In the genomic region with DNA sequence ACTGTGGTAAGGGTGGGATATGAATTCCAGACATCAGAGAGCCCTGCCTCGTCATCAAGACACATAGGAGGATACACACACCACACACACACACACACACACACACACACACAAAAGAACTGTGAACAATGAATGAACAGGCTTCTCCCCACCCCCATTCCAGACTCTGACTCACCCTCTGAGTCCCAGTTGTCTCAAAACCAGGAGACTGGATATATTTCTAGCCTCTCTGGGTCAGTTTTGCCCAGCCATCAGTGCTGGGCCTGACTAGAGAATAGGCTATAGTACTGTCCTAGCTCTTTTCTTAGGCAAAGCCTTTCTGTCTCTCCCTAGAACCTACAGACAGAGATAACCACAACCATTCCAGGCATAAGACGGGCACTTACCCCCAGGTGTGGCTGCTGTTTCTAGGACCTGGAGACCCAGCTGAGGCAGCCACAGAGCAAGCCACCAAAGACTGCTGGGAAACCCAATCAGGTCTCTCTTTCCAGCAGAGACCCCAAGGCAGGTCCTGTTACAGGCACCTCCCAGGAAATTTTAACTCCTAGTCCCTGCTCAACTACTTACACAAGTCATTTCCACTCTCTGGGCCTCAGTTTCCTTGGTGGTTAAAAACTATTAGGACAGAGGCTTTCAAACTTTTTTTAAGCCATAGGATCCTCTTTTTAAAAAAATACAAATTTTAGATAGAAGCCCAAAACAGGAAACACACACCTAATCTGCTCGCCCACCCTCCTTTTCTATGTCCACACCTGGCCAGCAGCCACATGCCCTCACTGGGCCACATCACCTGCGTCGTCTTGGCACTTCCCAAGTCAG, we compare ENCODE assay signal across 8 mouse cellular contexts. TPM values are rescaled to one million over a fixed set of nuclear protein-coding genes. Genes with fewer than 3 reads are reported as not detected.
DNase-seq lines count a peak whose midpoint lies in the region; ATAC-seq and TF ChIP-seq lines count a peak whose summit lies in the region.

No protein-coding gene starts in this region.

- peak overlapping the region; percentile 93 for H3K4me2 ChIP-seq in forebrain, embryonic 16.5 days (ENCODE audit: low read length)
- H3K4me2 ChIP-seq in limb, embryonic 14.5 days (replicated peaks; ENCODE audit: low read depth, low read length, severe bottlenecking), result peak overlapping the region; percentile 87
- H3K4me2 ChIP-seq in stomach, embryonic 14.5 days (replicated peaks; ENCODE audit: low read depth, low read length), result peak overlapping the region; percentile 86

- H3K9ac ChIP-seq in forebrain, embryonic 16.5 days (replicated peaks; ENCODE audit: low read depth, low read length), result peak overlapping the region; percentile 88
- H3K9ac ChIP-seq in limb, embryonic 14.5 days (ENCODE audit: low read depth, low read length, severe bottlenecking), result peak overlapping the region; percentile 97
- H3K9ac ChIP-seq in stomach, embryonic 14.5 days (replicated peaks; ENCODE audit: low read depth, low read length), result peak overlapping the region; percentile 95

- H3K36me3 ChIP-seq in forebrain, embryonic 16.5 days (ENCODE audit: control insufficient read depth, insufficient read depth), result peaks cover 6% of the 10 kb centered on the region
- peaks cover 20% of the 10 kb centered on the region for H3K36me3 ChIP-seq in limb, embryonic 14.5 days (ENCODE audit: control insufficient read depth, insufficient read depth, low read length)
- H3K36me3 ChIP-seq in stomach, embryonic 14.5 days (ENCODE audit: control insufficient read depth, insufficient read depth, low read length), result peaks cover 11% of the 10 kb centered on the region; the same call in 1 of the 2 replicates

- ATAC-seq in forebrain, embryonic 16.5 days, result no peak
- no peak for ATAC-seq in limb, embryonic 14.5 days (ENCODE audit: low FRiP score, low read depth)
- ATAC-seq in stomach, embryonic 14.5 days (ENCODE audit: insufficient number of reproducible peaks, insufficient read depth, low FRiP score, low read depth), result no peak

- no peak for TF ChIP-seq POLR2A in limb, embryonic 14.5 days (IDR thresholded peaks at IDR 0.05; ENCODE audit: borderline replicate concordance, extremely low read depth, insufficient read depth, insufficient read length)

- H3K27ac ChIP-seq in forebrain, embryonic 16.5 days (ENCODE audit: low read length), result no peak overlapping the region
- H3K27ac ChIP-seq in limb, embryonic 14.5 days (replicated peaks; ENCODE audit: low read depth, low read length), result peak overlapping the region; percentile 93
- peak overlapping the region; percentile 81; the same call in 1 of the 2 replicates for H3K27ac ChIP-seq in stomach, embryonic 14.5 days (ENCODE audit: low read length)

- H3K4me1 ChIP-seq in forebrain, embryonic 16.5 days (replicated peaks; ENCODE audit: control insufficient read depth, insufficient read depth, low read length), result peaks cover 32% of the 10 kb centered on the region
- H3K4me1 ChIP-seq in limb, embryonic 14.5 days (ENCODE audit: control insufficient read depth, insufficient read depth, low read length), result peaks cover 24% of the 10 kb centered on the region
- peaks cover 19% of the 10 kb centered on the region for H3K4me1 ChIP-seq in stomach, embryonic 14.5 days (ENCODE audit: control insufficient read depth, insufficient read depth, low read length)

- WGBS in forebrain, embryonic 16.5 days, result 25% methylated on average over 5 of the region's 5 CpGs
- 13% methylated on average over 5 of the region's 5 CpGs for WGBS in limb, embryonic 14.5 days
- WGBS in stomach, embryonic 14.5 days, result 27% methylated on average over 5 of the region's 5 CpGs

- H3K27me3 ChIP-seq in forebrain, embryonic 16.5 days (replicated peaks; ENCODE audit: control insufficient read depth, insufficient read depth, low read length), result no peaks in the 10 kb centered on the region
- H3K27me3 ChIP-seq in limb, embryonic 14.5 days (ENCODE audit: control insufficient read depth, insufficient read depth, low read length), result no peaks in the 10 kb centered on the region
- H3K27me3 ChIP-seq in stomach, embryonic 14.5 days (ENCODE audit: control insufficient read depth, insufficient read depth, low read length), result no peaks in the 10 kb centered on the region

- peak; percentile 48 to 52 for DNase-seq in left cerebral cortex, adult 18-20 months (ENCODE audit: low spot score in 2 of 2)
- DNase-seq in left cerebral cortex, adult 11 months (ENCODE audit: low spot score), result no peak
- DNase-seq in adipocyte (ENCODE audit: low spot score), result peak; percentile 54
- DNase-seq in limb, embryonic 14.5 days (ENCODE audit: low spot score), result no peak
- no peak for DNase-seq in thymus, postnatal 4 days
- DNase-seq in urinary bladder, postnatal 4 days (ENCODE audit: low spot score in 2 of 2), result no peak

- no peaks in the 10 kb centered on the region for H3K9me3 ChIP-seq in forebrain, embryonic 16.5 days (ENCODE audit: control insufficient read depth, low read length)
- H3K9me3 ChIP-seq in limb, embryonic 14.5 days (ENCODE audit: control insufficient read depth, low read length), result no peaks in the 10 kb centered on the region
- H3K9me3 ChIP-seq in stomach, embryonic 14.5 days (ENCODE audit: control insufficient read depth, low read depth, low read length), result no peaks in the 10 kb centered on the region

- H3K4me3 ChIP-seq in forebrain, embryonic 16.5 days (replicated peaks; ENCODE audit: low read length), result peak overlapping the region; percentile 85
- peak overlapping the region; percentile 89 for H3K4me3 ChIP-seq in limb, embryonic 14.5 days (replicated peaks; ENCODE audit: low read length)
- peak overlapping the region; percentile 85 for H3K4me3 ChIP-seq in stomach, embryonic 14.5 days (ENCODE audit: low read depth, low read length)

RNA-seq across cellular contexts. Expression of gene Furin, which starts 4.0 kb away (rescaled TPM):
- 10 to 100 TPM; 37.1 to 39.9 TPM for total RNA-seq in left cerebral cortex, adult 18-20 months (2021)
- polyA plus RNA-seq in forebrain, embryonic 16.5 days (2015; fragmentation: Nextera tagmentation; extraction: Ambion mirVana), result 4.4 TPM in 2 replicates
- polyA plus RNA-seq in limb, embryonic 14.5 days (2012; rRNA removed), result 40.5 and 58.3 TPM in 2 replicates
- 17.0 and 19.8 TPM in 2 replicates for polyA plus RNA-seq in limb, embryonic 14.5 days (2014; fragmentation: Nextera tagmentation; extraction: Ambion mirVana)
- 10.8 and 12.4 TPM in 2 replicates for polyA plus RNA-seq in stomach, embryonic 14.5 days (2014; fragmentation: Nextera tagmentation; extraction: Ambion mirVana)

RNA-seq across cellular contexts. Expression of gene Fes, which starts 13.5 kb away (rescaled TPM):
- total RNA-seq in left cerebral cortex, adult 18-20 months (2021), result 1 to 10 TPM; 4.5 to 5.8 TPM
- polyA plus RNA-seq in forebrain, embryonic 16.5 days (2015; fragmentation: Nextera tagmentation; extraction: Ambion mirVana), result 2.8 and 4.7 TPM in 2 replicates
- polyA plus RNA-seq in limb, embryonic 14.5 days (2012; rRNA removed), result 23.5 and 26.0 TPM in 2 replicates
- 12.6 and 14.5 TPM in 2 replicates for polyA plus RNA-seq in limb, embryonic 14.5 days (2014; fragmentation: Nextera tagmentation; extraction: Ambion mirVana)
- 9.1 and 9.5 TPM in 2 replicates for polyA plus RNA-seq in stomach, embryonic 14.5 days (2014; fragmentation: Nextera tagmentation; extraction: Ambion mirVana)

RNA-seq across cellular contexts. Expression of gene Man2a2, which starts 30.1 kb away (rescaled TPM):
- total RNA-seq in left cerebral cortex, adult 18-20 months (2021), result 100 to 1,000 TPM; 147 to 153 TPM
- polyA plus RNA-seq in forebrain, embryonic 16.5 days (2015; fragmentation: Nextera tagmentation; extraction: Ambion mirVana), result 19.9 and 24.0 TPM in 2 replicates
- 64.8 and 89.1 TPM in 2 replicates for polyA plus RNA-seq in limb, embryonic 14.5 days (2012; rRNA removed)
- polyA plus RNA-seq in limb, embryonic 14.5 days (2014; fragmentation: Nextera tagmentation; extraction: Ambion mirVana), result 14.8 and 18.4 TPM in 2 replicates
- polyA plus RNA-seq in stomach, embryonic 14.5 days (2014; fragmentation: Nextera tagmentation; extraction: Ambion mirVana), result 18.3 and 19.8 TPM in 2 replicates

RNA-seq across cellular contexts. Expression of gene Hddc3, which starts 58.3 kb away (rescaled TPM):
- 10 to 100 TPM; 49.7 to 54.5 TPM for total RNA-seq in left cerebral cortex, adult 18-20 months (2021)
- 22.5 and 23.8 TPM in 2 replicates for polyA plus RNA-seq in forebrain, embryonic 16.5 days (2015; fragmentation: Nextera tagmentation; extraction: Ambion mirVana)
- polyA plus RNA-seq in limb, embryonic 14.5 days (2012; rRNA removed), result 48.8 and 50.4 TPM in 2 replicates
- 23.1 and 23.8 TPM in 2 replicates for polyA plus RNA-seq in limb, embryonic 14.5 days (2014; fragmentation: Nextera tagmentation; extraction: Ambion mirVana)
- polyA plus RNA-seq in stomach, embryonic 14.5 days (2014; fragmentation: Nextera tagmentation; extraction: Ambion mirVana), result 24.3 and 26.5 TPM in 2 replicates

Comparison
In these comparisons a context has a peak if more than half of its experiments do, and no peak if none do; other contexts are left out.
1. DNase-seq: peak in left cerebral cortex, adult 18-20 months (2 of 2) and adipocyte (single experiment); none in left cerebral cortex, adult 11 months (single experiment), limb, embryonic 14.5 days (single experiment), thymus, postnatal 4 days (single experiment) and urinary bladder, postnatal 4 days (0 of 2).
2. Peak in every context shown above with its lines, with median percentiles within 50 percentile points of each other: H3K4me2 ChIP-seq, H3K4me3 ChIP-seq and H3K9ac ChIP-seq.